Mouse (Mus musculus) CH12.LX (cell line): ENCODE data around the gene Fbxl15.
A peak's percentile ranks its signal among the peaks of the same experiment; 100 is the strongest.

ENCODE experiments used
- CTCF ChIP-seq, 2 experiments: IDR thresholded peaks in 1 of 2; conservative IDR thresholded peaks in 1 of 2; 2 replicates each; pipeline ENCODE4 v1.5.1; 2011 to 2012; ENCODE audit warnings: low read depth in 2 of 2, low read length in 2 of 2, improper control_type of control experiment in 1 of 2, inconsistent platforms in 1 of 2, mild to moderate bottlenecking in 1 of 2, moderate library complexity in 1 of 2
- EP300 ChIP-seq: IDR thresholded peaks from 2 replicates; pipeline ENCODE4 v1.6.1; 2011; ENCODE audit warnings: low read length, improper control_type of control experiment
- HCFC1 ChIP-seq: IDR thresholded peaks from 2 replicates; pipeline ENCODE4 v1.6.1; 2012; ENCODE audit warnings: low read depth, mild to moderate bottlenecking, inconsistent platforms, low read length, improper control_type of control experiment
- IRF4 ChIP-seq: IDR thresholded peaks from 2 replicates; pipeline ENCODE4 v1.6.1; 2014; ENCODE audit warnings: low read depth, mild to moderate bottlenecking, inconsistent platforms, low read length, improper control_type of control experiment
- MAFK ChIP-seq: IDR thresholded peaks from 2 replicates; pipeline ENCODE4 v1.6.1; 2011; ENCODE audit warnings: low read length, improper control_type of control experiment; ENCODE audit not compliant: insufficient replicate concordance
- POLR2A ChIP-seq: IDR thresholded peaks from 2 replicates; pipeline ENCODE4 v1.6.1; 2011; ENCODE audit warnings: low read depth, mild to moderate bottlenecking, improper control_type of control experiment, low read length
- POLR2AphosphoS2 ChIP-seq: IDR thresholded peaks from 2 replicates; pipeline ENCODE4 v1.6.1; 2011; ENCODE audit warnings: low read depth, low read length, improper control_type of control experiment
- RCOR1 ChIP-seq: conservative IDR thresholded peaks from 2 replicates; pipeline ENCODE4 v1.6.1; 2012; ENCODE audit warnings: low read depth, mild to moderate bottlenecking, inconsistent platforms, low read length, improper control_type of control experiment
- ZKSCAN1 ChIP-seq: IDR thresholded peaks from 2 replicates; pipeline ENCODE4 v1.6.1; 2012; ENCODE audit warnings: low read depth, inconsistent platforms, low read length, improper control_type of control experiment, borderline replicate concordance

DNA sequence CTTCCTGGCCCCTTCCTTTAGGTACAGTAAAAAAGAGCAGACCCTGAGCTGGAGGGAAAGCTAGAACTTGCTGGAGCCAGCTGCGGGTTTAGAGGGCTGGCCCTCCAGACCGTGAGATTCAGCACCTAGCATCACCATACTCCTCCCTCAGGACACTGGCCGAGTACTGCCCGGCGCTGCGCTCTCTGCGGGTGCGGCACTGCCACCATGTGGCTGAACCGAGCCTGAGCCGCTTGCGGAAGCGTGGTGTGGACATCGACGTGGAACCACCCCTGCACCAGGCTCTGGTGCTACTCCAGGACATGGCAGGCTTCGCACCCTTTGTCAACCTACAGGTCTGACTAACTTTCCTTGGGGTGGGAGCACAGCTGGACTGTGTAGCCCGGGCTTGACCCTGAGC is 2.0 kb downstream of the Fbxl15 start:
- TF ChIP-seq POLR2A: peak; percentile 30; the same call in 1 of the 2 replicates
- no peak for TF ChIP-seq MAFK
- TF ChIP-seq EP300: no peak
- peak in 1 of 2 experiments; percentile 94; a peak in 2 of 4 replicates for TF ChIP-seq CTCF (conservative IDR thresholded peaks at IDR 0.05 in 1 of 2, IDR thresholded peaks at IDR 0.05 in 1 of 2; ENCODE audit: low read depth in 2 of 2, low read length in 2 of 2)
- no peak for TF ChIP-seq RCOR1
- no peak for TF ChIP-seq ZKSCAN1
- TF ChIP-seq HCFC1: peak; percentile 56
- 0 out of 2 replicates have a peak, but pooled peaks have one; percentile 34 for TF ChIP-seq IRF4
- no peak for TF ChIP-seq POLR2AphosphoS2
